Mouse (Mus musculus): ENCODE measurements around the gene Gm20814.
"Not testable (repeated sequence)": the region's sequence is repeated elsewhere in the genome, so short reads cannot be mapped to it uniquely, and the experiment has no call there.

The Gm20814 gene

GRCm38 (mm10) chrY:75195556-75195955 is at the start of gene Gm20814:
TSS of gene Gm20814 (plus strand) at chrY:75195856.
- in situ Hi-C loops (cut with MboI; ENCODE audit: low pct_unique_long_range_greater_than_20kb in 1 of 2, low sequenced_read_pairs in 2 of 2, unreplicated experiment in 1 of 2) = not testable (repeated sequence)

Measured in mouse embryonic stem cell (cell line).